Mouse (Mus musculus) thymus, adult 2 months (tissue): ENCODE results near the gene 2310033P09Rik. TPM values are rescaled to one million over a fixed set of nuclear protein-coding genes. Genes with fewer than 3 reads are reported as not detected.
A peak's percentile ranks its signal among the peaks of the same experiment; 100 is the strongest.

Experiments
- DNase-seq: peaks from one replicate; pipeline ENCODE4 v3.0.0; 2021
- H3K27ac ChIP-seq: fragments of 200-500 bp; 2 replicates; pipeline ENCODE4 v1.5.1; 2012; ENCODE audit warnings: low read length, control low read depth; ENCODE audit not compliant: control insufficient read depth, insufficient read depth
- H3K27me3 ChIP-seq: fragments of 200-500 bp; 2 replicates; pipeline ENCODE4 v1.6.1; 2012; ENCODE audit warnings: mild to moderate bottlenecking, low read length, moderate library complexity, mixed read lengths; ENCODE audit not compliant: control insufficient read depth, insufficient read depth
- H3K36me3 ChIP-seq: fragments of 200-500 bp; 2 replicates; pipeline ENCODE4 v1.6.1; 2012; ENCODE audit warnings: mild to moderate bottlenecking, low read length, moderate library complexity; ENCODE audit not compliant: control insufficient read depth, insufficient read depth
- H3K4me1 ChIP-seq: fragments of 200-500 bp; replicated peaks from 2 replicates; pipeline ENCODE4 v1.6.1; 2012; ENCODE audit warnings: low read length; ENCODE audit not compliant: control insufficient read depth, insufficient read depth
- H3K4me3 ChIP-seq: fragments of 200-500 bp; 2 replicates; pipeline ENCODE4 v1.5.1; 2012; ENCODE audit warnings: mild to moderate bottlenecking, low read length, control low read depth, moderate library complexity; ENCODE audit not compliant: control insufficient read depth, insufficient read depth
- CTCF ChIP-seq: fragments of 200-500 bp; IDR thresholded peaks from 2 replicates; pipeline ENCODE4 v1.5.1; 2012; ENCODE audit warnings: mild to moderate bottlenecking, control low read depth, low read length, moderate library complexity, borderline replicate concordance; ENCODE audit not compliant: control insufficient read depth, poor library complexity, insufficient read depth; ENCODE audit errors: extremely low read depth
- POLR2A ChIP-seq: fragments of 200-500 bp; IDR thresholded peaks from 2 replicates; pipeline ENCODE4 v1.6.1; 2012; ENCODE audit warnings: mild to moderate bottlenecking, low read length, control low read depth, moderate library complexity; ENCODE audit not compliant: control insufficient read depth, poor library complexity, insufficient read depth; ENCODE audit errors: extremely low read depth
- WGBS: fragments of 180-500 bp; shearing (Covaris S2); methylation state at CpG from one replicate; pipeline ENCODE4 v1.1.7; 2018; 5-methylcytosine and 5-hydroxymethylcytosine counted together
- polyA plus RNA-seq: library from polyadenylated mRNA; depleted of rRNA; stranded (reverse); fragments of >200 nt; gene quantifications from 2 replicates; pipeline ENCODE4 v1.2.3, GENCODE M21; 2012

2310033P09Rik gene
- polyA plus RNA-seq, 1 experiment, result 30.5 TPM

DNA sequence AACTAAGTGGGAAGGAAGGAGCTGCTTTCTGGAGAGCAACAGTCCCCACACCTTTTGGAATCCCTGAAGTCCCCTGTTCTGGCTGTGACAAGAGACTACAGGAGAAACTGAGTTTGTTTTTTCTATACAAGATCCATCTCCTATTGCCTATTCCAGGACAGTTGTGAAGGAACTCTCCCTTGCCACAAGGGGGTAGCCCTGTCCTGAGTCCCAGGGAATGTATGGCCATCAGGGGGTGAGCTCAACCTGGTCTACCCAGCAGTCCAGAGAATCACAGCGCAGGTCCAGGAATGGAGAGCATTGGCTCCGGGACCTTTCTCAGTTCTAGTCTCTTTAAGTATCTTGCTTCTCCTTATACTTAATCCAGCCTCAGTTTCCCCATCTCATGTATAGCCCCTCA lies 24.7 kb downstream of the 2310033P09Rik start:
- Histone ChIP-seq H3K4me1 (peaks cover 10% of the 10 kb centered on the region), H3K27ac (no peak overlapping the region), H3K4me3 (no peak overlapping the region), H3K27me3 (no peaks in the 10 kb centered on the region), H3K36me3 (no peaks in the 10 kb centered on the region)
- DNase-seq, result no peak
- TF ChIP-seq CTCF (no peak), POLR2A (no peak)
- 80% methylated on average over 2 of the region's 2 CpGs for WGBS

GRCm38 (mm10) chr11:59238525-59239427 lies 30.7 kb downstream of the 2310033P09Rik start:
- 12% methylated on average over 15 of the region's 15 CpGs for WGBS
- TF ChIP-seq POLR2A, result no peak
- TF ChIP-seq CTCF, result no peak
- H3K36me3 ChIP-seq, result no peaks in the 10 kb centered on the region
- H3K4me3 ChIP-seq, result no peak overlapping the region
- no peaks in the 10 kb centered on the region for H3K4me1 ChIP-seq
- no peak overlapping the region for H3K27ac ChIP-seq
- no peaks in the 10 kb centered on the region for H3K27me3 ChIP-seq
- DNase-seq, result peak; percentile 40

DNA sequence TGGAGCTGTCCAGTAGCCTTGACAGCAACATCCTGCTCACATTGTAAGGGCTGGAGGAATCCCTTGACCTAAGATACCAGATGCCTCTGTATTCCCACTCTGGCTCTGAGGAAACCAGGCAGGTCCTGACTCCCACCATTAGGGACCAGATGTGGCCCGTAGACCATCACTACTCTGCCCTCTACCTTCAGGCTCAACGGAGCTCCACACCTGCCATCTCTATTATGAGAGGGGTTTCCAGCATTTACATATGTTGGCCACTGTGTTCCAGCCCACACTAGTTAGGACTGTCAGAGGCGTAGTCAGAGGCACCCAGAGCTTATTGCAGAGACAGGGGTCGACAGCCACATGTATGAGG lies 31.3 kb downstream of the 2310033P09Rik start:
- WGBS, result 82% methylated on average over 4 of the region's 4 CpGs
- H3K27me3 ChIP-seq, result no peaks in the 10 kb centered on the region
- H3K4me3 ChIP-seq, result no peak overlapping the region
- no peak overlapping the region for H3K27ac ChIP-seq
- H3K36me3 ChIP-seq, result no peaks in the 10 kb centered on the region
- DNase-seq, result no peak
- no peaks in the 10 kb centered on the region for H3K4me1 ChIP-seq
- no peak for TF ChIP-seq CTCF
- TF ChIP-seq POLR2A, result no peak

DNA sequence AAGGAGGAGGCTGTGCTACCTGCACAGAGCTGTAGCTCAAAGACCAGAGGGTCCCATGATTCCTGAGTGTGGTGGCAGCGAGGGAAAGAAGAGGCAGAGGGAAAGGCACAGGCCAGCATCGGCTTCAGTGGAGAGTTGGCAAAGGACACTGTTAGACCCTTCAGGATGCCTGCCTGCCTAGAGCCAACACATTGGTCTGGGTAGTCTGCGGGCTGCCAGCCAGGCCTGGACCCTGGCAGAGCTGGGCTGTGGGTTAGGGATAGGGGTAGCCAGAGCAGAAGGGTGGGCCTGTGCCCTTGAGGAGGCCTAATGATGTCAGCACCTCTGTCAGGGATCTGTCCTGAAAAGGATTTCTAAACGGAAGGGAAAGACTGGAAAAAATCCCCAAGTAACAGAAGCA lies 31.7 kb downstream of the 2310033P09Rik start:
- Histone ChIP-seq H3K4me3 (no peak overlapping the region), H3K27ac (no peak overlapping the region), H3K4me1 (no peaks in the 10 kb centered on the region), H3K27me3 (no peaks in the 10 kb centered on the region), H3K36me3 (no peaks in the 10 kb centered on the region)
- 93% methylated on average over 4 of the region's 4 CpGs for WGBS
- no peak for DNase-seq
- TF ChIP-seq CTCF (no peak), POLR2A (no peak)

GRCm38 (mm10) chr11:59241841-59242240 lies 33.7 kb downstream of the 2310033P09Rik start:
- Histone ChIP-seq H3K27me3 (no peaks in the 10 kb centered on the region), H3K4me1 (no peaks in the 10 kb centered on the region), H3K4me3 (no peak overlapping the region), H3K36me3 (no peaks in the 10 kb centered on the region), H3K27ac (no peak overlapping the region)
- no peak for DNase-seq
- no peak for TF ChIP-seq CTCF
- TF ChIP-seq POLR2A, result no peak
- 46% methylated on average over 3 of the region's 3 CpGs for WGBS

- Histone ChIP-seq H3K27me3 (no peaks in the 10 kb centered on the region), H3K36me3 (no peaks in the 10 kb centered on the region), H3K4me1 (no peaks in the 10 kb centered on the region), H3K4me3 (no peak overlapping the region), H3K27ac (no peak overlapping the region)
- DNase-seq, result no peak
- WGBS, result 34% methylated on average over 6 of the region's 6 CpGs
- TF ChIP-seq POLR2A, result no peak
- TF ChIP-seq CTCF, result no peak
These were observed 35.7 kb downstream of the 2310033P09Rik start for GRCm38 (mm10) chr11:59243856-59244255.

GRCm38 (mm10) chr11:59248101-59248500 lies 40.0 kb downstream of the 2310033P09Rik start:
- H3K27ac ChIP-seq, result no peak overlapping the region
- H3K4me3 ChIP-seq, result no peak overlapping the region
- no peaks in the 10 kb centered on the region for H3K4me1 ChIP-seq
- no peak for DNase-seq
- TF ChIP-seq CTCF (no peak), POLR2A (no peak)
- no peaks in the 10 kb centered on the region for H3K27me3 ChIP-seq
- WGBS, result 6% methylated on average over 10 of the region's 10 CpGs
- no peaks in the 10 kb centered on the region for H3K36me3 ChIP-seq
